Mouse (Mus musculus): ENCODE measurements at regions not wholly inside any gene's neighbourhood (a gene's known extent, or its start where the extent isn't known, plus 50 kb on each side); places are given as distances from the start of the nearest gene placed in this dataset.

- DNase-seq (ENCODE audit: low spot score): no peak
Measured at GRCm38 (mm10) chr11:63482593-63482992, 353.8 kb downstream of the Pmp22 start.

- no peak for DNase-seq (ENCODE audit: low spot score)
Measured at GRCm38 (mm10) chr11:63487203-63487602, 358.4 kb downstream of the Pmp22 start.

GRCm38 (mm10) chr11:63502181-63502580 lies 373.4 kb downstream of the Pmp22 start:
- no peak for DNase-seq (ENCODE audit: low spot score)

- DNase-seq (ENCODE audit: low spot score): no peak
Measured at GRCm38 (mm10) chr11:63507387-63507786, 378.6 kb downstream of the Pmp22 start.

- no peak for DNase-seq (ENCODE audit: low spot score)
Measured at GRCm38 (mm10) chr11:63508727-63509126, 379.9 kb downstream of the Pmp22 start.

- DNase-seq (ENCODE audit: low spot score): no peak
Measured at GRCm38 (mm10) chr11:63510611-63511010, 381.8 kb downstream of the Pmp22 start.

- no peak for DNase-seq (ENCODE audit: low spot score)
Measured at GRCm38 (mm10) chr11:63514615-63515014, 385.8 kb downstream of the Pmp22 start.

- DNase-seq (ENCODE audit: low spot score): no peak
Measured at GRCm38 (mm10) chr11:63518847-63519246, 390.1 kb downstream of the Pmp22 start.

GRCm38 (mm10) chr11:63524254-63524653 lies 395.5 kb downstream of the Pmp22 start:
- DNase-seq (ENCODE audit: low spot score): no peak

- DNase-seq (ENCODE audit: low spot score): no peak
Measured at GRCm38 (mm10) chr11:63525431-63525830, 396.6 kb downstream of the Pmp22 start.

- no peak for DNase-seq (ENCODE audit: low spot score)
Measured at GRCm38 (mm10) chr11:63525956-63526355, 396.1 kb downstream of the Hs3st3b1 start.

GRCm38 (mm10) chr11:63532752-63533151 lies 389.3 kb downstream of the Hs3st3b1 start:
- DNase-seq (ENCODE audit: low spot score): no peak

- DNase-seq (ENCODE audit: low spot score): no peak
Measured at GRCm38 (mm10) chr11:63533555-63534200, 388.4 kb downstream of the Hs3st3b1 start.

GRCm38 (mm10) chr11:63537693-63538092 lies 384.4 kb downstream of the Hs3st3b1 start:
- no peak for DNase-seq (ENCODE audit: low spot score)

GRCm38 (mm10) chr11:63543971-63544696 lies 378.0 kb downstream of the Hs3st3b1 start:
- DNase-seq (ENCODE audit: low spot score): no peak

GRCm38 (mm10) chr11:63545516-63545915 lies 376.6 kb downstream of the Hs3st3b1 start:
- no peak for DNase-seq (ENCODE audit: low spot score)

- DNase-seq (ENCODE audit: low spot score): no peak
Measured at GRCm38 (mm10) chr11:63560466-63560865, 361.6 kb downstream of the Hs3st3b1 start.

- DNase-seq (ENCODE audit: low spot score): no peak
Measured at GRCm38 (mm10) chr11:63562696-63563095, 359.4 kb downstream of the Hs3st3b1 start.

- DNase-seq (ENCODE audit: low spot score): no peak
Measured at GRCm38 (mm10) chr11:63565471-63566232, 356.4 kb downstream of the Hs3st3b1 start.

GRCm38 (mm10) chr11:63569785-63570479 lies 352.2 kb downstream of the Hs3st3b1 start:
- DNase-seq (ENCODE audit: low spot score): no peak

GRCm38 (mm10) chr11:63570646-63571045 lies 351.4 kb downstream of the Hs3st3b1 start:
- no peak for DNase-seq (ENCODE audit: low spot score)

GRCm38 (mm10) chr11:63573271-63573670 lies 348.8 kb downstream of the Hs3st3b1 start:
- no peak for DNase-seq (ENCODE audit: low spot score)

Measured in ovary, postnatal 10 days (tissue).